Mouse (Mus musculus): ENCODE data around the gene Dpep1. TPM values are rescaled to one million over a fixed set of nuclear protein-coding genes. Genes with fewer than 3 reads are reported as not detected.
"Not testable (repeated sequence)": the region's sequence is repeated elsewhere in the genome, so short reads cannot be mapped to it uniquely, and the experiment has no call there.

The Dpep1 gene
- total RNA-seq (2021), result not detected

DNA sequence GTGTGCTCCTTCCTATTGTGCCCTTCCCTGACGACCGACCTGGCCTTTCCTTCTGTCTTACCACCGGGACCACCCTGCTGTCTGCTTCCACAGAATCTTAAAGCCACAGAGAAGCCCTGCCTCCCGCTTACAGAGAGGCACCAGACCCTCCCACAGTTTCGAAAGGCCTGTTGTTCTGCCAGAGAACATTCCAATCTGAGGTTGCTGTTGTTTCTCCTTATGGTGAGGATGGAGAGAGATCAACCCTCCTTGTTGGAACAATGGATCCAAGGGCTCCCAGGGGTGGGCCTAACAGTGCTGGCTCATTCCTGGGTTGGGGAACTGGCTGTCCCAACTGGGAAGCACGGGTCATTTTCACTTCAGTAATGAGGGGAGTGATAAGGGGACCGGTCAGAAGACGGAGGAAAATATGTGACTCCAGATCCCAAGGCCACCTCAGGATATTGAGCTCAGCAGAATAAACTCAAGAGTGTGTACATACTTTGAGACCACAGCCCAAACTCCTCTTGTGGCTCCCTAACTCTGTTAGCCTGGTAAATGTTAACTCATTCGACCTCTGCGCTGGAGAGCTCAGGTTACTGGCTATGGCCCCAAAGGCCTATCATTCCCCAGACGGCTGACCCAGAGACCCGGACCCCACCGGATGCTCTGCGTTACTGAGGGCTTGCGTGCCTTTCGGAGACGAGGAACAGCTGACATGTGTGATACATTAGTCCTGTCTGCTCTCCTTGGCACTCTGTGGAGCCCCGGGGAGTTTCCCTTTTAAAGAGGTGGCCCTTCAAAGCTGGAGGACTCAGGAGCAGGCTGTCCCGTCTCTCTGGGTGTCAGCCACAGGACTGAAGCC is at the start of gene Dpep1:
Gene Dpep1, plus strand, starts transcription at position 677 of the 844 bp plus-strand sequence.
- intact Hi-C loops (cut with DNase I), result no loop called here
- DNase-seq (ENCODE audit: low spot score in 2 of 2), result no peak

DNA sequence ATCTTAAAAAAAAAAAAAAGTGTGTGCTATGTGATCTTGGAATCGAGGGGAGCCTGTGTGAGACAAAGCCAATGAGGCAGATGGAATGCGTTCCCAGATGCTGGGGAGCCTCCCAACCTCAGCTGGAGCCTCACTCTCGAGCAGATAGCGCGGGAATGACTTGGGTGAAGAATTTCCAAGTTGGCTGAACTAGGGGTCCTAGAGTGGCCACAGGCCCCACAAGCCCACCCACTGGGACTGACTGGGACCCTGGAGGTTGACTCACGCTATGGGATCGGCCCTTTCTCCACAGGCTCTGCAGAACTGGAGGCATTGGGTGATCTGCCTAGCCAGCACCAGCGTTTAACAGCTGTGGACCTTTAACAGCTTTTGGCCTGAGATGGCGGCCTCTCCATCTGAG is 49.8 kb upstream of the Dpep1 start:
- intact Hi-C loops (cut with DNase I), result loop anchor here (5.0 kb wide), 2 partner anchors 66 to 216 kb away; no protein-coding TSS in a partner anchor
- no peak for DNase-seq (ENCODE audit: low spot score in 2 of 2)

DNA sequence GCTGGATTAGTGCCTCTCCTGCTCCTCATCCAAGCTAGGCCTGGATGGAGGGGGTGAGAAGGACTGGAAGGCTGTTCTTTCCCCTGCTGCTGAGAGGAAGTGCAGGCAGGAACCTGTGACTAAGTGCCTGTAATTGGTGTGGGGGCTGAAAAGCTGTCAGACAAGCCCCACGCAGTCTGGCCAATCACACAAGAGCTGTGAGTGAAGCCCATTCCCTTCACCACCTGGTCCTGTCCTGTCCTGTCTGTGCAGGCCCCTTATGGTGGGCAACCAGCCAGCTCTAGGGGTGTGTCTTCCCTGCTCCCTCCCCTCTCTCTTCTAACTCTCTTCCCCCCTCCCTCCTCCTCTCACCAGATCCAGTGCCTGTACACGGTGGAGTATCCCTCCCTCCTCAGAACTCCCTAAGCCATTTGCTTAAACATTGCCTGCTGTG is 48.4 kb upstream of the Dpep1 start:
- intact Hi-C loops (cut with DNase I), result loop anchor here (5.0 kb wide), 2 partner anchors 65 to 215 kb away; no protein-coding TSS in a partner anchor
- DNase-seq (ENCODE audit: low spot score in 2 of 2), result peak; percentile 69 to 79

DNA sequence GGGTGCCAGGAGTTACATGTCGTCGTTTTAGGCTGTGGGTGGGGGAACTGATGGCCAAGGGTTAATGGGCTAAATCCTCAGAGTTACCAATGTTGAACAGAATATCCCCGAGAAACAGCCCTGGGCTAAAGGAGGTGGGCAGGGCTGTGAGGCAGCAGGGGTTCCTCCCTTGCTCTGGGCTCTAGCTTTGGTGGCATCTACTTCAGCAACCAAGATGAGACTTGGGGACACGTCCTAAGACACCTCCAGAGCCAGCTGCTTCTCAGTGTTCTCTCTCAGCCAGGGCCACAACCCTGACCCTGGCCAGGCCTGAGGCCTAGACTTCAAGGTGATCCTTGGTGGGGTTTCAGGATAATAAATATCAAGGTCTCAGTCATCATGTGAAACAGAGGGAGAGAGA is 47.3 kb upstream of the Dpep1 start:
- DNase-seq (ENCODE audit: low spot score in 2 of 2), result no peak
- intact Hi-C loops (cut with DNase I), result loop anchor here (5.0 kb wide), 2 partner anchors 64 to 214 kb away; no protein-coding TSS in a partner anchor

DNA sequence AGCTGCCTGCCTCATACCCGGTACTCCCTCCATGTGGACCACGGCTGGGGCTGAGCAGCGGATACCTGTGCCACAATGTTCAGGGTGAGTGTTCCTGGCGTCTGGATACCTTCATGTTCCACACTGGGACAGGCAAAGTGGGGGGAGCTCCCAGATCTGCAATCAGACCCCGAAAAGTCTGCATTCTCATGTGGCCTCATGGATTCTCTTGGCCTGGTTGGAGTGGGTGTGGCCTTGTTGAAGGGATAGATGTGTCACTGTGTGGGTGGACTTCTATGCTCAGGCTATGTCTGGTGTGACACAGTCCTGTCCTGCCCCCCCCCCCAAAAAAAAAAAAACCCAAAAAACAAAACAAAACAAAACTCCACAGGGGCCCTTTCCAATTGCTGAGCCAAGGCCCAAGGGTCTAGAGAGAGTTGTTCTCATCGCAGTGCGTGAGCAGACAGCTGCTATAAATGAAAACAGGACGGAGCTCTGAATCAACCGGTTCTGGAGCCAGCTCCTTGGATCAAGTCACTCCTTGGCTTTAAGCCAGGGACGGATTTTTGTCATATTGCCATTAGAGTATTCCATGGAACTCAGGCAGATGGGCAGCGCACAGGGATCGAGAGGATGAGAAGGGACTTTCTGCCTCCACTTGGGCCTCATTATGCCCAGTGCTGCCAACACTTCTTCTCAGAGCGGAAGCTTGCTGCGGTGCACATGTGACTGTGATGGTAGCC is 44.1 kb upstream of the Dpep1 start:
- peak; percentile 78 to 84 for DNase-seq (ENCODE audit: low spot score in 2 of 2)
- intact Hi-C loops (cut with DNase I), result no loop called here

DNA sequence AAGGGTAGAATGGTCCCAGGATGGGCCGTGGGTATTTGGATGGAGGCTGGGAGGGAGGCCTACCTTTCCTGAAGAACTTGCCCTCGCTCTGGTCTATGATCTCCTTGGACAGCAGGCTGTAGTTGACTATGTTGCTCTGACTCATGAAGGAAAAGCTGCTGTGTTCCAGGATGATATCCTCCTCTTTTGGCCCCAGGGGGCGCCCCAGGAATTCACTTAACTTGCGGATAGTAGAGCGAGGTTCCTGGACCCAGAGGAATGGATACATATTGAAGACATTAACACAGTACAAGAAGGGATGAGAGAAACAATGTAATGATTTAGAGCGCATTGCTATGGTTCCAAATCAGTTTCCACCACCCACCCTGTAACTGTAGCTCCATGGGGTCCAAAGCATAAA is 40.8 kb upstream of the Dpep1 start:
- DNase-seq (ENCODE audit: low spot score in 2 of 2), result no peak
- intact Hi-C loops (cut with DNase I), result no loop called here

DNA sequence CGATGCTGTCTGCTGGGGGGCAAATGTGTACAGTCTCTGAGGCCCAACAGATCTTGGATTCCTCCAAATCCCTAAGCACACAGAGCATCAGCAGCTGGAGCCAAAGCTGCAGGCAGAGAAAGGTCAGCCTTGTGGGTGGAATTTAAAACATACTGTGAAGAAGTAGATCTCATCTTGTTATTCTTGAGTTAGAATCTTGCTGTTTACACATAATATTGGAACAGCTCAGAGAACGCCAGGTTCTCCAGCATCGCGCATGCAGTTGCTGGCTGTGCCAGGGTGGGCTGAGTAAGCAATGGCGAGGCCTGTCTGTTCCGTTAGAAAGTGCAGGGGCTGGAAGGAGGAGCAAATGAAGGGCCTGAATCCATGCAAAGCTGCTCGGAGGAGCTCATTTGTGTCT is 39.7 kb upstream of the Dpep1 start:
- intact Hi-C loops (cut with DNase I), result no loop called here
- peak; percentile 28 to 43 for DNase-seq (ENCODE audit: low spot score in 2 of 2)

DNA sequence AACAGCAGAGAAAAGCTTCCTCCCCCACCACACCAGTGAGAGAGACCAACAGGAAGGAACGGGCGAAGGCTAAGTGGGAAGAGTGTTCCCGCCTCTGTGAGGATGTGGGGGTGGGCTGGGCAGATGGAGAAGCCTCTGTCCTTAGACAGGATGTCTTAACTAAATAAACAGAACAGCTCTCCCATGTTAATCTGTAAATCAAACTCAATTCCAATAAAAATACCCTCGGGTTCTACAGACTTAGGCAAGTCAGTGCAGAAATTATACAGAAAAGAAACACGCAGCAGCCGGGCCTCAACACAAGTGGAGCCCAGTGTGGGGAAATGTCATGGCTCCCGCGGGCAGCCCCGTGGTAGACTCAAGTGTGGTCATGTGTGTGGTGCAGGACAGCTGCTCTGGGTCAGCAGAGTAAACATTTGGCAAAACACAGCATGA is 35.3 kb upstream of the Dpep1 start:
- peak in 1 of 2 experiments; percentile 64 for DNase-seq (ENCODE audit: low spot score in 2 of 2)

DNA sequence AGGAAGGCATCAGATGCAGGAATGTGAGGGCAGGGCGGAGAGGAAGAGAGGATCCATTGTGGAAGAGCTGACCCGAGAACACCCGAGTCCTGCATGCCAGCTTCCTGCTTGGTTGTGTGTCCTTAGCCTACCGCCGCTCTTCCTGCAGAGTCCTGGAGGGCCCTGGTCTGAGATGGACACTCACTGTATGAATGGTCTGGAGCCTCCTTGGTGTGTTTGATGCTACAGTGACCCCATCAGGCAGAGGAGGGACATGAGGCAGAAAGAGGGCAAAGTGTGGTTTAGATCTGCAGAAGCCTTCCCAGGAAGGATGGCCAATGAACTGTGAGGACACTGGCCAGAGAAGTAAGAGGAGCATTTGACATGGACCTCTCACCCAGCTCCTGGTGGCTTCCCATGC is 30.9 kb upstream of the Dpep1 start:
- DNase-seq (ENCODE audit: low spot score in 2 of 2), result no peak
- intact Hi-C loops (cut with DNase I), result no loop called here

More for the DNA sequence above, 35.3 kb upstream of the Dpep1 start:
- intact Hi-C loops (cut with DNase I), result loop anchor here (2.0 kb wide), 1 partner anchor 40 kb away; no protein-coding TSS in a partner anchor

DNA sequence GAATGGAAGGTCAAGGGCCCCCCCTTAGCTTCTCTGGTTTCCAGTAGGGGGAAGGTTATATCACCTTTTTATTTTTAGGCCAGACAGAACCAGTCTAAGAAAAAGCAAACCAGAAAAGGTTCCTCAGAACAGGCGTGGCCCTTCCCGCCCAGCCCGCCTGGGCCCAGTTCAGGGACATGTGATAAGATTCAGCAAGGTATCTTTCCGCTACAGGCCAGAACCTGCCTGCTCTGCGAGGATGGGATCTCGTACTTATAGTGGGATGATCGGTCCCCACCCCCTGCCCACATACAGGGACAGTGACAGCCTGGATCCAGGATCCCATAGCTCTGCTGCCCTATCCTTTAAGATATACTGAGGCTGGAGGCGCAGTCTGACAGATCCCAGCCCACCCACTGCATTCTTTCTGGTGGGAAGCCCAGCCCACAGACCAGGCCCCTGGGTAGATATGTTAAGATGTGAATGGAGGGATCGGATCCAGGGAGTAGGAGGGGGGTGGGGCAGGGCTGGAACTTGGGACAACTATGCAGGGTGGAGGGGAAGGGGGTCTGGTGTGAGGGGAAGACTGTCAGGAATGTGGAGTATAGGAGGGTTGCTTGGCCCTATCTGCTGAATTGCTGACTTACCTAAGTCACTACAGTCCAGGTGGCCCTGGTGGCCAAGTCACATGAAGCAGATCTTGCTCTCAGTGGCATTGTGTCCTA is 29.8 kb upstream of the Dpep1 start:
- no peak for DNase-seq (ENCODE audit: low spot score in 2 of 2)
- intact Hi-C loops (cut with DNase I), result no loop called here

DNA sequence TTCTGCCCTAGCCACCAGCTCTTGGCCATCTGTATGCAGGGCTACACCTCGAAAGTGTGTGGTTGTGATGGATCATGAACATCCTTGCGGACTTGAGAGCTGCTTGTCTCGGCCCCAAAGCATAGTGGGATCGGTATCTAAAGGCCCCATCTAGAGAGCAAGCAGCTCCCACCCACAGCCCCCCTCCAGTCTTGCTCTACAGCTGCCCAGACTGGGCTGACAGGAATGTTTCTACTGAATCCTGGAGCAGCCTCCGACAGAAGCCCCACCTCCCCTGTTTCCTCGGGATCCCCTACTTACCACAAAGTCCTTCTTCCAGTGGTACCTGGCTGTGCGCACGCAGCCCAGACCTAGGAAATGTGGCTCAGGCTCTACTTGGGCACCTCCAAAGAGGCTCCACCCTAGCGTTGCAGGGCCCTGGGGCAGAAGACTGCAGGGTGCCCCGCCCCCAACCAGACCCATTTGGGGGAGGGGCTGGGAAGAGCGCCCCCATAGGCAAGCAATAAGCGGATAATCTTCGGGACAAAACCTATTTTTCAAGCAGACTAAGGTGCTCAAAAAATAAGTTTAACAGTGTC is 28.1 kb upstream of the Dpep1 start, which contains the start of gene Sult5a1:
Gene Sult5a1, minus strand, starts transcription at position 428 of the 578 bp plus-strand sequence.
- intact Hi-C loops (cut with DNase I), result no loop called here
- DNase-seq (ENCODE audit: low spot score in 2 of 2), result no peak

DNA sequence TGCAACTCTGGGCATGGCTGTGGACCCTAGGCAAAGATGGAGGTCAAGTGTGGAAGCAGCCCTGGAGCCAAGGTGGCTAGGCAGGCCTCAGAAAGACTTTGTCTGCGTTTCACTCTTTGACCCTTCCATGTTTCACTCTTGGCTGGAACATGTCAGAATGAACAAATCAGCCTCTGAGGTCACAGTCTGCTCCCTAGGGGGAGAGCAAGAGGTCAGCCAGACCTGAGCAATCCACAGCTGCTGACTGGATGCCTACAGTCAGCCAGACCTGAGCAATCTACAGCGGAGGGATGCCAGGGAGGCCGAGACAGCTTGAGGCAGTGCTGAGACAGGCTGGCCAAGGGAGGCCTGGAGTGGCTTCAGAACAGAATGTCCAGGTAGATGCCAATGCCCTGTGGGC is 4.7 kb upstream of the Dpep1 start:
- no peak for DNase-seq (ENCODE audit: low spot score in 2 of 2)
- intact Hi-C loops (cut with DNase I), result no loop called here

DNA sequence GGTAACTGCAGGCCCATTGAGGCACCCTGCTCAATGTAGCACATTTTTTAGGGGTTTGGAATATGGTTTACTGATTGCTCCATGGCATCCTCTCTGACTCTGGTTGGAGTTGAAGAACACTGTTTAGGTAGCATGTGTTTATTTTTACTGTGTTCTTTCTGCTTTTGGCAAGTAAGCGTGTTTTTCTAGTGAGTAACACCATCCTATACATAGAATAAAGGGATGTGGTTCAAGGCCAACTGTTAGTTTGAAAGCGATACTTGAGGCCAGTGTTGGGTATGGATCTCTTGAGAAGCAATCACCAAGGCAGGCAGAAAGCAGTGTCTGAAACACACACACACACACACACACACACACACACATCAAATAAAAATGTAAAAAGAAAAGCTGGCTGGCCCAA is 2.0 kb downstream of the Dpep1 start:
- DNase-seq (ENCODE audit: low spot score in 2 of 2), result no peak
- intact Hi-C loops (cut with DNase I), result no loop called here

DNA sequence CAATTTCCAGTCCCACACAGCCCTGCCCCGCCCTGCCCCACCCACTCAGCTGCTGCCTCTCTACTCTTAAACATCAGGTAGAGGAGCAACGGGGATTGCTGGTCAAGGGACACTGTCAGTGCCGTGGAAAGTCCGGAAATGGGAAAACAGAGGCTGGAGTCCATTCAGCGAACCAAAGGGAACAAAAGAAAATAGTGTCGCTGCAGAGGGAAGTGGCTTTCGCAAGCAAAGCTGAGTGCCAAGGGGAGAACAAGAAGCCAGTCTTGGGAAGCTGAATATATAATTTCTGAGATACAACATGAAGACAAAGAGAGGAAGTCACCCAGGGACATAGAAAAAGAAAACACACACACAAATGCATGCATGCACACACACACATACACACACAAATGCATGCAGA is 2.8 kb downstream of the Dpep1 start:
- intact Hi-C loops (cut with DNase I), result no loop called here
- no peak for DNase-seq (ENCODE audit: low spot score in 2 of 2)

DNA sequence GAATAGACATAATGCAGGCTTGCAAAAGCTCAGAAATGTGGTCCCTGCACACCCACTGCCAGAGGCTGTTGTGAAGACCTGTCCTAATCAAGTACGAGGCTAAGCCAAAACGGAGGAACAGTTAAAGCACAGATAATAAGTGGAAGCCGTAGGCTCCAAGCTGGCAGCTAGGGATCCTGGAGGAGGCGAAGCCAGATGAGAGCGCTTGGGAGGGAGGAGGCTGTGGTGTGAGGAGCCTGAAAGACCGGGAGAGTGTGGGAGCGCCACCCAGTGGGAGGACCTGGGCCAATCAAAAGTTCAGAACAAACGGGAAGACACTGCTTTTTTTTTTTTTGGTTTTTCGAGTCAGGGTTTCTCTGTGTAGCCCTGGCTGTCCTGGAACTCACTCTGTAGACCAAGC is 4.6 kb downstream of the Dpep1 start:
- peak; percentile 77 to 87 for DNase-seq (ENCODE audit: low spot score in 2 of 2)
- intact Hi-C loops (cut with DNase I), result loop anchor here (5.0 to 10.0 kb wide), 2 partner anchors 306 to 358 kb away; no protein-coding TSS in a partner anchor

DNA sequence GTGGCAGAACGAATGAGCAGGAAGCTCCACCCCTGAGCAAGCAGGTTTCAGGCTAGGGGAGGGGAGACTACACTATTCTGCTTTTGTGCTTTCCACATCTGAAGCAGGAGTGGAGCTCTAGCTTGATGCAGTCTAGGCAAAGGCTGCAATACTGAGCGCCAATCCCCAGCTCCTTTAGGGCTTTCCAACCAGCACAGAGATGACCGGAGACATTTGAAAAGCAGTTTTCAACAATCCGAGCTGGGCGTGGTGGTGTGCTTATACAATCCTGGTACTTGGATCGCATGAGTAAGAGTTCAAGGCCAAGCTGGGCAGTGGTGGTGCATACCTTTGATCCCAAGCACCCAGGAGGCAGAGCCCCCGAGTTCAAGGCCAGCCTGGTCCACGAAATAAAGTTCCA is 5.9 kb downstream of the Dpep1 start:
- DNase-seq (ENCODE audit: low spot score in 2 of 2), result no peak
- intact Hi-C loops (cut with DNase I), result loop anchor here (5.0 to 10.0 kb wide), 2 partner anchors 307 to 360 kb away; no protein-coding TSS in a partner anchor

DNA sequence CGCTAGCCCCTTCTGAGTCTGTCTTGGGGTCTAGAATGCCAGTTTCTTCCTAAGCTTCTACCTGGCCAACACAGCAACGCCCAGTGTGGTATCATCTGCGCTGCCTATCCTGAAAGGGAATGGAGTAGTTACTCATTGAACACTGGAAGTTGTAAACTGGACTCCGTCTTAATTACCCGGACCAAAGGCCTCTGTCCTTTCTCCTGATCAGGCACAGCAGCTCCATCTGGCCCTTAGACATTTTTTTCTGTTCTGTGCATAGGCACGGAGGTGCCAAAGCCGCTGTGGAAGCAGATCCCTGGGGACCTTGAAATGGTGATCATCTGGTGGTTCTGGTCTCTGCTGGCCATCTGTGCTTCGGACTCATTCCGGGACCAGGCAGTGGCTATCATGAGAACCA is 7.7 kb downstream of the Dpep1 start:
- DNase-seq (ENCODE audit: low spot score in 2 of 2), result no peak
- intact Hi-C loops (cut with DNase I), result loop anchor here (5.0 to 10.0 kb wide), 2 partner anchors 309 to 361 kb away; no protein-coding TSS in a partner anchor

DNA sequence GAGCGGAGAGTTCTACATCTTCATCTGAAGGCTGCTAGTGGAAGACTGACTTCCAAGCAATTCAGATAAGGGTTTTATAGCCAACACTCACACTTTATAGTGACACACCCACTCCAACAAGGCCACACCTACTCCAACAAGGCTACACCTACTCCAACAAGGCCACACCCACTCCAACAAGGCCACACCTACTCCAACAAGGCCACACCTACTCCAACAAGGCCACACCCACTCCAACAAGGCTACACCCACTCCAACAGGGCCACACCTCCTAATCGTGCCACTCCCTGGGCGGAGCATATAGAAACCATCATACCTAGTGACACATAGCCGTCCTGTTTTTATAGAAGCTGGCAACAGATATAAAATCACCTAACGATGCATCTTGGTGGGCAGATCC is 11.0 kb downstream of the Dpep1 start:
- intact Hi-C loops (cut with DNase I), result loop anchor here (10.0 kb wide), 1 partner anchor 312 kb away; no protein-coding TSS in a partner anchor

DNA sequence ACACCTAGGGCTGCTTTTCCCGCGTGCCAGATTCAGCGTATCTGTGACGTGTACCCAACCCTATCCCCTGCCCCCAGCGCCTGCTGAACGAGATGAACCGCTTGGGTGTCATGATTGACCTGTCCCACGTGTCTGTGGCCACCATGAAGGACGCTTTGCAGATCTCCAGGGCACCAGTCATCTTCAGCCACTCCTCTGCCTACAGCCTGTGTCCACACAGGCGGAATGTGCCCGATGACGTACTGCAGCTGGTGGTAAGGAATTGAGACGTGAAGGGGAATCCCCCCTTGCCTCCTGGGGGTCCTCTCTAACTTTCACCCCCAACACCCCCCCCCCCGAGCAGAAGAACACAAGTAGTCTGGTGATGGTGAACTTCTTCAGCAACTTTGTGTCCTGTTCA is 13.8 kb downstream of the Dpep1 start:
- intact Hi-C loops (cut with DNase I), result loop anchor here (5.0 to 10.0 kb wide), 3 partner anchors 63 to 363 kb away; no protein-coding TSS in a partner anchor
- DNase-seq (ENCODE audit: low spot score in 2 of 2), result no peak

More for the DNA sequence above, 11.0 kb downstream of the Dpep1 start:
- DNase-seq (ENCODE audit: low spot score in 2 of 2), result not testable (repeated sequence)
